Comparison of ENCODE assay signal across 26 mouse cellular contexts in genomic region chr15:95974021-95974597, GRCm38 (mm10).
A peak's percentile ranks its signal among the peaks of the same experiment; 100 is the strongest.
DNase-seq lines count a peak whose midpoint lies in the region; ATAC-seq and TF ChIP-seq lines count a peak whose summit lies in the region.
"Had no signal": no experiment of that assay in that cellular context is flagged by ENCODE, and none has a peak within 500 bp of the region (broad histone marks: within the 10 kb centered on the region; RNA-seq: fewer than 3 reads in every experiment).

No protein-coding gene starts in this region.

- CTCF ChIA-PET in Patski (lab: Charles Lee), result no interaction called here

- H3K4me2 ChIP-seq in kidney, embryonic 14.5 days (replicated peaks; ENCODE audit: low read depth, low read length), result no peak overlapping the region
- no peak overlapping the region for H3K4me2 ChIP-seq in midbrain, embryonic 11.5 days
- no peak overlapping the region for H3K4me2 ChIP-seq in midbrain, embryonic 13.5 days (replicated peaks)
- no peak overlapping the region for H3K4me2 ChIP-seq in stomach, embryonic 16.5 days (ENCODE audit: low read depth, low read length)
- H3K4me2 ChIP-seq: embryonic facial prominence, embryonic 15.5 days; heart, embryonic 15.5 days; hindbrain, embryonic 12.5 days; limb, embryonic 13.5 days; liver, embryonic 11.5 days; lung, embryonic 15.5 days; neural tube, embryonic 12.5 days had no signal

- H3K36me3 ChIP-seq in kidney, embryonic 14.5 days (ENCODE audit: control insufficient read depth, insufficient read depth, low read length), result peaks cover 18% of the 10 kb centered on the region
- H3K36me3 ChIP-seq in midbrain, embryonic 11.5 days (ENCODE audit: control insufficient read depth, insufficient read depth, low read length), result no peaks in the 10 kb centered on the region
- peaks cover 39% of the 10 kb centered on the region for H3K36me3 ChIP-seq in midbrain, embryonic 13.5 days
- peaks cover 6% of the 10 kb centered on the region; the same call in 1 of the 2 replicates for H3K36me3 ChIP-seq in stomach, embryonic 16.5 days (ENCODE audit: control insufficient read depth, insufficient read depth, low read length)
- peaks cover 51% of the 10 kb centered on the region for H3K36me3 ChIP-seq in embryonic facial prominence, embryonic 10.5 days (replicated peaks)

- in situ Hi-C loops in Patski (cut with MboI; ENCODE audit: low pct_unique_long_range_greater_than_20kb), result no loop called here

- H3K4me3 ChIP-seq in kidney, embryonic 14.5 days (ENCODE audit: low read length), result no peak overlapping the region
- no peak overlapping the region for H3K4me3 ChIP-seq in midbrain, embryonic 11.5 days (ENCODE audit: low read depth, low read length)
- H3K4me3 ChIP-seq in midbrain, embryonic 13.5 days (replicated peaks), result no peak overlapping the region
- H3K4me3 ChIP-seq in stomach, embryonic 16.5 days (replicated peaks; ENCODE audit: low read length), result no peak overlapping the region
- H3K4me3 ChIP-seq in embryonic facial prominence, embryonic 10.5 days, result no peak overlapping the region
- H3K4me3 ChIP-seq: embryonic facial prominence, embryonic 15.5 days; heart, embryonic 15.5 days; hindbrain, embryonic 12.5 days; layer of hippocampus, adult 2 months; left cerebral cortex, adult 2 months; limb, embryonic 13.5 days; lung, embryonic 15.5 days; midbrain, embryonic 10.5 days; myocyte; neural tube, embryonic 12.5 days had no signal

- H3K27ac ChIP-seq in kidney, embryonic 14.5 days (ENCODE audit: low read depth, low read length), result no peak overlapping the region
- H3K27ac ChIP-seq in midbrain, embryonic 11.5 days (ENCODE audit: low read depth, low read length), result no peak overlapping the region
- no peak overlapping the region for H3K27ac ChIP-seq in midbrain, embryonic 13.5 days
- no peak overlapping the region for H3K27ac ChIP-seq in stomach, embryonic 16.5 days (ENCODE audit: low read length)
- H3K27ac ChIP-seq in embryonic facial prominence, embryonic 10.5 days (replicated peaks), result no peak overlapping the region
- H3K27ac ChIP-seq: embryonic facial prominence, embryonic 15.5 days; heart, embryonic 15.5 days; hindbrain, embryonic 12.5 days; layer of hippocampus, adult 2 months; left cerebral cortex, adult 2 months; limb, embryonic 13.5 days; lung, embryonic 15.5 days; midbrain, embryonic 10.5 days; neural tube, embryonic 12.5 days had no signal

- H3K9ac ChIP-seq in kidney, embryonic 14.5 days (ENCODE audit: low read depth, low read length), result no peak overlapping the region
- no peak overlapping the region for H3K9ac ChIP-seq in midbrain, embryonic 11.5 days (ENCODE audit: low read length)
- no peak overlapping the region for H3K9ac ChIP-seq in midbrain, embryonic 13.5 days (replicated peaks)
- no peak overlapping the region for H3K9ac ChIP-seq in stomach, embryonic 16.5 days (ENCODE audit: low read length)
- H3K9ac ChIP-seq: embryonic facial prominence, embryonic 15.5 days; heart, embryonic 15.5 days; hindbrain, embryonic 12.5 days; limb, embryonic 13.5 days; lung, embryonic 15.5 days; neural tube, embryonic 12.5 days had no signal

- peak; percentile 95 for ATAC-seq in kidney, embryonic 14.5 days (ENCODE audit: low FRiP score, low TSS enrichment)
- no peak for ATAC-seq in midbrain, embryonic 11.5 days (ENCODE audit: low FRiP score)
- ATAC-seq in midbrain, embryonic 13.5 days, result no peak
- ATAC-seq in Patski, result peak; percentile 85
- peak; percentile 38; the same call in 1 of the 2 replicates for ATAC-seq in stomach, embryonic 16.5 days (ENCODE audit: insufficient read depth, low FRiP score)
- ATAC-seq: forebrain, embryonic 14.5 days; intestine, postnatal 0 days had no signal

- no peak for DNase-seq in kidney, postnatal 25 days
- DNase-seq in midbrain, embryonic 11.5 days (ENCODE audit: low spot score, missing footprints), result peak; percentile 60
- DNase-seq in Patski (ENCODE audit: low read depth, low spot score), result peak; percentile 42
- DNase-seq in embryonic facial prominence, embryonic 10.5 days (ENCODE audit: low spot score), result no peak
- no peak for DNase-seq in frontal cortex, postnatal 10 days (ENCODE audit: low spot score in 2 of 2)
- DNase-seq: adrenal gland, postnatal 14 days; cerebellum, adult 18-20 months; cerebellum, postnatal 10 days; heart, postnatal 36 days had no signal

- H3K4me1 ChIP-seq in kidney, embryonic 14.5 days (ENCODE audit: control insufficient read depth, insufficient read depth, low read length), result peaks cover 3% of the 10 kb centered on the region; the same call in 1 of the 2 replicates
- no peaks in the 10 kb centered on the region for H3K4me1 ChIP-seq in midbrain, embryonic 11.5 days (ENCODE audit: control insufficient read depth, insufficient read depth, low read length)
- no peaks in the 10 kb centered on the region for H3K4me1 ChIP-seq in midbrain, embryonic 13.5 days (replicated peaks)
- no peaks in the 10 kb centered on the region for H3K4me1 ChIP-seq in stomach, embryonic 16.5 days (ENCODE audit: control insufficient read depth, insufficient read depth, low read length)
- peaks cover 11% of the 10 kb centered on the region; the same call in 1 of the 2 replicates for H3K4me1 ChIP-seq in embryonic facial prominence, embryonic 10.5 days
- H3K4me1 ChIP-seq: heart, embryonic 15.5 days; hindbrain, embryonic 12.5 days; midbrain, embryonic 10.5 days; neural tube, embryonic 12.5 days had no signal

- no peak for TF ChIP-seq CTCF in Patski (IDR thresholded peaks at IDR 0.05)

- no peaks in the 10 kb centered on the region for H3K9me3 ChIP-seq in kidney, embryonic 14.5 days (ENCODE audit: control insufficient read depth, low read length)
- no peaks in the 10 kb centered on the region for H3K9me3 ChIP-seq in midbrain, embryonic 11.5 days (ENCODE audit: control insufficient read depth, low read length)
- H3K9me3 ChIP-seq in midbrain, embryonic 13.5 days, result no peaks in the 10 kb centered on the region
- no peaks in the 10 kb centered on the region for H3K9me3 ChIP-seq in stomach, embryonic 16.5 days (replicated peaks; ENCODE audit: control insufficient read depth, low read length)
- no peaks in the 10 kb centered on the region for H3K9me3 ChIP-seq in embryonic facial prominence, embryonic 10.5 days
- H3K9me3 ChIP-seq: embryonic facial prominence, embryonic 15.5 days; heart, embryonic 15.5 days; hindbrain, embryonic 12.5 days; limb, embryonic 13.5 days; lung, embryonic 15.5 days; midbrain, embryonic 10.5 days; neural tube, embryonic 12.5 days had no signal

- POLR2A ChIA-PET in Patski (lab: Charles Lee), result no interaction called here

- WGBS in kidney, embryonic 14.5 days, result 24% methylated on average over 10 of the region's 10 CpGs
- 82% methylated on average over 10 of the region's 10 CpGs for WGBS in midbrain, embryonic 11.5 days
- 83% methylated on average over 10 of the region's 10 CpGs for whole genome bisulfite sequencing in midbrain, embryonic 13.5 days
- WGBS in stomach, embryonic 16.5 days, result 64% methylated on average over 10 of the region's 10 CpGs
- 92% methylated on average over 10 of the region's 10 CpGs for WGBS in embryonic facial prominence, embryonic 10.5 days

- H3K27me3 ChIP-seq in kidney, embryonic 14.5 days (ENCODE audit: control insufficient read depth, insufficient read depth, low read length), result no peaks in the 10 kb centered on the region
- H3K27me3 ChIP-seq in midbrain, embryonic 11.5 days (ENCODE audit: control insufficient read depth, insufficient read depth, low read length), result no peaks in the 10 kb centered on the region
- no peaks in the 10 kb centered on the region for H3K27me3 ChIP-seq in midbrain, embryonic 13.5 days
- H3K27me3 ChIP-seq in Patski, result no peaks in the 10 kb centered on the region
- no peaks in the 10 kb centered on the region for H3K27me3 ChIP-seq in stomach, embryonic 16.5 days (ENCODE audit: control insufficient read depth, insufficient read depth, low read length)
- H3K27me3 ChIP-seq in embryonic facial prominence, embryonic 10.5 days (replicated peaks; ENCODE audit: low read depth, poor library complexity, severe bottlenecking), result no peaks in the 10 kb centered on the region
- H3K27me3 ChIP-seq: CH12.LX; embryonic facial prominence, embryonic 15.5 days; heart, embryonic 15.5 days; hindbrain, embryonic 12.5 days; limb, embryonic 13.5 days; lung, embryonic 15.5 days; neural tube, embryonic 12.5 days had no signal

Comparison
In these comparisons a context has a peak if more than half of its experiments do, and no peak if none do; other contexts are left out.
1. ATAC-seq: peak in kidney, embryonic 14.5 days (single experiment), Patski (single experiment) and stomach, embryonic 16.5 days (single experiment); none in midbrain, embryonic 11.5 days (single experiment) and midbrain, embryonic 13.5 days (single experiment).
2. DNase-seq: peak in midbrain, embryonic 11.5 days (single experiment) and Patski (single experiment); none in kidney, postnatal 25 days (0 of 2), embryonic facial prominence, embryonic 10.5 days (single experiment) and frontal cortex, postnatal 10 days (0 of 2).